Mouse (Mus musculus) CH12.LX (cell line): ENCODE data around the gene Evi5l. TPM values are rescaled to one million over a fixed set of nuclear protein-coding genes. Genes with fewer than 3 reads are reported as not detected.

Experiments used
- DNase-seq: peaks from one replicate; pipeline ENCODE4 v3.0.0-alpha.2; 2013; ENCODE audit errors: extremely low read depth
- H3K27ac ChIP-seq: 2 replicates; pipeline ENCODE4 v1.5.1; 2012; ENCODE audit warnings: low read depth, mild to moderate bottlenecking, control low read depth, moderate library complexity; ENCODE audit not compliant: insufficient read depth
- H3K27me3 ChIP-seq: replicated peaks from 2 replicates; pipeline ENCODE3; 2012; ENCODE audit warnings: inconsistent platforms
- H3K36me3 ChIP-seq, 2 experiments: replicated peaks in 1 of 2; 2 replicates each; pipeline versions ENCODE3 to v1.6.1; 2012; ENCODE audit warnings: inconsistent platforms in 1 of 2, low read length in 1 of 2, mild to moderate bottlenecking in 1 of 2, mixed read lengths in 1 of 2, moderate library complexity in 1 of 2; ENCODE audit not compliant: control insufficient read depth in 1 of 2, insufficient read depth in 1 of 2
- H3K4me1 ChIP-seq, 2 experiments: 2 replicates each; pipeline ENCODE4 v1.6.1; 2012; ENCODE audit warnings: inconsistent platforms in 1 of 2, moderate library complexity in 1 of 2; ENCODE audit not compliant: insufficient read depth in 2 of 2, control insufficient read depth in 1 of 2
- H3K4me2 ChIP-seq: 2 replicates; pipeline ENCODE4 v1.6.1; 2012; ENCODE audit warnings: low read depth, mild to moderate bottlenecking, control low read depth; ENCODE audit not compliant: poor library complexity, insufficient read depth, severe bottlenecking
- H3K4me3 ChIP-seq, 3 experiments: fragments of 150-350 bp in 1 of 3; sonication (generic) in 1 of 3; replicated peaks in 1 of 3; 2 replicates each; pipeline versions ENCODE3 to v1.5.1; 2011 to 2012; ENCODE audit warnings: low read depth in 2 of 3, low read length in 2 of 3, mild to moderate bottlenecking in 2 of 3, moderate library complexity in 2 of 3, control low read depth in 1 of 3, improper control_type of control experiment in 1 of 3, inconsistent platforms in 1 of 3, mixed read lengths in 1 of 3; ENCODE audit not compliant: poor library complexity in 1 of 3
- H3K79me2 ChIP-seq: replicated peaks from 2 replicates; pipeline ENCODE4 v1.6.1; 2012; ENCODE audit warnings: mild to moderate bottlenecking, moderate library complexity; ENCODE audit not compliant: control insufficient read depth, poor library complexity, insufficient read depth, severe bottlenecking; ENCODE audit errors: extremely low read depth
- H3K9ac ChIP-seq: 2 replicates; pipeline ENCODE4 v1.6.1; 2012; ENCODE audit warnings: low read depth, mild to moderate bottlenecking, control low read depth, moderate library complexity; ENCODE audit not compliant: insufficient read depth
- H3K9me3 ChIP-seq: replicated peaks from 2 replicates; pipeline ENCODE3; 2012; ENCODE audit warnings: low read length, inconsistent platforms, mixed read lengths
- CTCF ChIP-seq, 2 experiments: IDR thresholded peaks in 1 of 2; conservative IDR thresholded peaks in 1 of 2; 2 replicates each; pipeline ENCODE4 v1.5.1; 2011 to 2012; ENCODE audit warnings: low read depth in 2 of 2, low read length in 2 of 2, improper control_type of control experiment in 1 of 2, inconsistent platforms in 1 of 2, mild to moderate bottlenecking in 1 of 2, moderate library complexity in 1 of 2
- E2F4 ChIP-seq: IDR thresholded peaks from 2 replicates; pipeline ENCODE4 v1.6.1; 2011; ENCODE audit warnings: low read depth, low read length, improper control_type of control experiment; ENCODE audit not compliant: insufficient replicate concordance
- ELF1 ChIP-seq: IDR thresholded peaks from 2 replicates; pipeline ENCODE4 v1.6.1; 2014; ENCODE audit warnings: low read depth, mild to moderate bottlenecking, inconsistent platforms, low read length, improper control_type of control experiment
- EP300 ChIP-seq: IDR thresholded peaks from 2 replicates; pipeline ENCODE4 v1.6.1; 2011; ENCODE audit warnings: low read length, improper control_type of control experiment
- ETS1 ChIP-seq: conservative IDR thresholded peaks from 2 replicates; pipeline ENCODE4 v1.6.1; 2012; ENCODE audit warnings: low read depth, mild to moderate bottlenecking, inconsistent platforms, low read length, improper control_type of control experiment, moderate library complexity
- GABPA ChIP-seq: IDR thresholded peaks from 2 replicates; pipeline ENCODE4 v1.6.1; 2012; ENCODE audit warnings: low read depth, low read length, improper control_type of control experiment, inconsistent platforms; ENCODE audit not compliant: insufficient replicate concordance
- JUN ChIP-seq: IDR thresholded peaks from 2 replicates; pipeline ENCODE4 v1.6.1; 2011; ENCODE audit warnings: low read depth, mild to moderate bottlenecking, low read length, improper control_type of control experiment, moderate library complexity; ENCODE audit not compliant: insufficient read depth
- KAT2A ChIP-seq: IDR thresholded peaks from 2 replicates; pipeline ENCODE4 v1.6.1; 2012; ENCODE audit warnings: low read length, improper control_type of control experiment, inconsistent platforms; ENCODE audit not compliant: insufficient replicate concordance
- MAFK ChIP-seq: IDR thresholded peaks from 2 replicates; pipeline ENCODE4 v1.6.1; 2011; ENCODE audit warnings: low read length, improper control_type of control experiment; ENCODE audit not compliant: insufficient replicate concordance
- MEF2A ChIP-seq: IDR thresholded peaks from 2 replicates; pipeline ENCODE4 v1.6.1; 2014; ENCODE audit warnings: low read depth, mild to moderate bottlenecking, inconsistent platforms, low read length, improper control_type of control experiment, borderline replicate concordance
- MYC ChIP-seq: IDR thresholded peaks from 2 replicates; pipeline ENCODE4 v1.6.1; 2011; ENCODE audit warnings: low read depth, mild to moderate bottlenecking, improper control_type of control experiment, low read length
- NELFE ChIP-seq: IDR thresholded peaks from 2 replicates; pipeline ENCODE4 v1.6.1; 2011; ENCODE audit warnings: low read depth, low read length, improper control_type of control experiment
- PAX5 ChIP-seq: IDR thresholded peaks from 2 replicates; pipeline ENCODE4 v1.6.1; 2012; ENCODE audit warnings: low read length, inconsistent platforms, mixed read lengths
- POLR2A ChIP-seq: IDR thresholded peaks from 2 replicates; pipeline ENCODE4 v1.6.1; 2011; ENCODE audit warnings: low read depth, mild to moderate bottlenecking, improper control_type of control experiment, low read length
- POLR2AphosphoS2 ChIP-seq: IDR thresholded peaks from 2 replicates; pipeline ENCODE4 v1.6.1; 2011; ENCODE audit warnings: low read depth, low read length, improper control_type of control experiment
- RAD21 ChIP-seq: IDR thresholded peaks from 2 replicates; pipeline ENCODE4 v1.6.1; 2011; ENCODE audit warnings: low read depth, mild to moderate bottlenecking, low read length, improper control_type of control experiment, moderate library complexity
- SIN3A ChIP-seq: IDR thresholded peaks from 2 replicates; pipeline ENCODE4 v1.6.1; 2012; ENCODE audit warnings: low read length, improper control_type of control experiment, inconsistent platforms
- SMC3 ChIP-seq: IDR thresholded peaks from 2 replicates; pipeline ENCODE4 v1.6.1; 2011; ENCODE audit warnings: low read depth, low read length, improper control_type of control experiment
- TBP ChIP-seq: conservative IDR thresholded peaks from 2 replicates; pipeline ENCODE4 v1.6.1; 2011; ENCODE audit warnings: low read depth, low read length, improper control_type of control experiment
- UBTF ChIP-seq: IDR thresholded peaks from 2 replicates; pipeline ENCODE4 v1.6.1; 2012; ENCODE audit warnings: low read depth, mild to moderate bottlenecking, inconsistent platforms, low read length, improper control_type of control experiment, moderate library complexity
- ZKSCAN1 ChIP-seq: IDR thresholded peaks from 2 replicates; pipeline ENCODE4 v1.6.1; 2012; ENCODE audit warnings: low read depth, inconsistent platforms, low read length, improper control_type of control experiment, borderline replicate concordance
- ZMIZ1 ChIP-seq: IDR thresholded peaks from 2 replicates; pipeline ENCODE4 v1.6.1; 2012; ENCODE audit warnings: low read depth, mild to moderate bottlenecking, inconsistent platforms, low read length, improper control_type of control experiment
- dilution Hi-C: fragments of 300-500 bp; cut with MboI; formaldehyde crosslinking; loops from 2 replicates; pipeline ENCODE4 v1.14.3; 2020; ENCODE audit warnings: low sequenced_read_pairs; ENCODE audit not compliant: extremely low pct_unique_long_range_greater_than_20kb, extremely low pct_ligation_motif_present
- in situ Hi-C: fragments of 300-500 bp; cut with MboI; formaldehyde crosslinking; loops from 3 replicates; pipeline ENCODE4 v1.14.3; 2019; ENCODE audit warnings: low sequenced_read_pairs, low pct_ligation_motif_present, low pct_unique_long_range_greater_than_20kb, mixed read lengths
- polyA plus RNA-seq: library from polyadenylated mRNA; unstranded; fragments of >175 nt; gene quantifications from 2 replicates; pipeline ENCODE4 v1.2.1, GENCODE M21; 2012; ENCODE audit warnings: low read depth; ENCODE audit not compliant: insufficient read length
- total RNA-seq, 2 experiments: library from RNA; depleted of rRNA; stranded (reverse); fragments of 300-350 nt in 1 of 2; fragments of >200 nt in 1 of 2; gene quantifications; 2 replicates each; pipeline ENCODE4 v1.2.3; 2012 to 2014

Evi5l gene
- total and polyA plus RNA-seq, 3 experiments, result 2.2 to 6.6 (median 3.6) TPM

DNA sequence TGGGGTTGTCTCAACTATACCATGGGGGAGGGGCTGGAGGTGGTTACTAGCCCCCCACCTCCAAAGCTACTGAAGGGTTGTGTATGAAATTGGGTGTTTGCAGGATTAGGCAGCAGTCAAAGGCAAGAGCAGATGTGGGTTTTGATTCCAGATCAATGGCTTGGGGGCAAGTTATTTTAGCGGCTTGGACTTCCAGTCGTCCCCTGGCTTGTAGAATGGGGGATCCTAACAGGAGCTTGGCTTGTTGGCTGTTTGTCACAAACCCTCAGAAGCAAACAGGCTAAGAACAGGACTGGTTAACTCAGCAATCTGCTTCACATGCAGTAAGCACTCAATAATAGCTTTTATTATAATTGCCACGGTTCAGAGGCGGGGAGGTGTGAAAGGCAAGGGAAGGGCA lies 91.0 kb downstream of the Evi5l start:
- in situ Hi-C loops, result loop anchor here (10.0 kb wide), 1 partner anchor 57 kb away; no protein-coding TSS in a partner anchor
- H3K4me2 ChIP-seq, result no peak overlapping the region

GRCm38 (mm10) chr8:4258233-4258632 lies 91.9 kb downstream of the Evi5l start:
- no peaks in the 10 kb centered on the region for H3K9me3 ChIP-seq
- no peak overlapping the region for H3K9ac ChIP-seq
- no peaks in the 10 kb centered on the region for H3K79me2 ChIP-seq
- no peaks in the 10 kb centered on the region for H3K27me3 ChIP-seq
- peaks cover 3 to 8% of the 10 kb centered on the region in 2 experiments for H3K4me1 ChIP-seq
- H3K36me3 ChIP-seq, result peaks cover 75 to 91% of the 10 kb centered on the region in 2 experiments
- no peak for DNase-seq
- dilution Hi-C loops, result no loop called here
- no peak overlapping the region for H3K4me2 ChIP-seq
- in situ Hi-C loops, result loop anchor here (10.0 kb wide), 1 partner anchor 57 kb away; no protein-coding TSS in a partner anchor
- H3K27ac ChIP-seq, result no peak overlapping the region
- TF ChIP-seq SMC3 (peak; percentile 21; the same call in 1 of the 2 replicates), CTCF (conservative IDR thresholded peaks at IDR 0.05 in 1 of 2, IDR thresholded peaks at IDR 0.05 in 1 of 2; ENCODE audit: low read depth in 2 of 2, low read length in 2 of 2) (peak in 1 of 2 experiments; percentile 47; a peak in 2 of 4 replicates), ZKSCAN1 (no peak)
- no peak overlapping the region for H3K4me3 ChIP-seq

More for the DNA sequence above, 91.0 kb downstream of the Evi5l start:
- Histone ChIP-seq H3K79me2 (no peaks in the 10 kb centered on the region), H3K4me1 (peaks cover 6 to 11% of the 10 kb centered on the region in 2 experiments), H3K9ac (no peak overlapping the region), H3K36me3 (peaks cover 67 to 82% of the 10 kb centered on the region in 2 experiments), H3K4me3 (no peak overlapping the region), H3K27ac (no peak overlapping the region), H3K27me3 (no peaks in the 10 kb centered on the region), H3K9me3 (no peaks in the 10 kb centered on the region)
- TF ChIP-seq GABPA (no peak), CTCF (conservative IDR thresholded peaks at IDR 0.05 in 1 of 2, IDR thresholded peaks at IDR 0.05 in 1 of 2; ENCODE audit: low read depth in 2 of 2, low read length in 2 of 2) (no peak), POLR2AphosphoS2 (no peak), RAD21 (no peak), ELF1 (no peak), MAFK (no peak), MYC (no peak), MEF2A (no peak), ZMIZ1 (no peak), POLR2A (no peak), SIN3A (no peak), EP300 (no peak), E2F4 (no peak), UBTF (no peak), PAX5 (no peak), TBP (no peak), ETS1 (no peak), NELFE (no peak), JUN (no peak), KAT2A (no peak)
- dilution Hi-C loops, result no loop called here
- no peak for DNase-seq
